Mouse (Mus musculus) intestine, embryonic 14.5 days (tissue): ENCODE measurements around the gene Ube4a. TPM values are rescaled to one million over a fixed set of nuclear protein-coding genes. Genes with fewer than 3 reads are reported as not detected.

Source experiments
- ATAC-seq: fragments of 200-750 bp; cut with Nextera tagmentation; replicated peaks from 2 replicates; pipeline ENCODE4 v1.8.0; 2017; ENCODE audit warnings: low read depth, moderate number of reproducible peaks, moderate TSS enrichment, moderate library complexity; ENCODE audit not compliant: low FRiP score, low TSS enrichment
- DNase-seq: peaks from one replicate; pipeline ENCODE4 v3.0.0-alpha.2; 2018; ENCODE audit warnings: low spot score
- H3K27ac ChIP-seq: fragments of 300-500 bp; sonication (generic); 2 replicates; pipeline ENCODE4 v1.5.1; 2014; ENCODE audit warnings: low read depth, mild to moderate bottlenecking, control low read depth
- H3K27me3 ChIP-seq: fragments of 300-500 bp; sonication (generic); replicated peaks from 2 replicates; pipeline ENCODE4 v1.6.1; 2014; ENCODE audit warnings: low read length, control low read depth; ENCODE audit not compliant: control insufficient read depth, insufficient read depth
- H3K36me3 ChIP-seq: fragments of 300-500 bp; sonication (generic); 2 replicates; pipeline ENCODE4 v1.6.1; 2014; ENCODE audit warnings: low read length, control low read depth; ENCODE audit not compliant: control insufficient read depth, insufficient read depth
- H3K4me1 ChIP-seq: fragments of 300-500 bp; sonication (generic); replicated peaks from 2 replicates; pipeline ENCODE4 v1.6.1; 2014; ENCODE audit warnings: low read length, control low read depth, mixed read lengths; ENCODE audit not compliant: control insufficient read depth, insufficient read depth
- H3K4me2 ChIP-seq: fragments of 300-500 bp; sonication (generic); 2 replicates; pipeline ENCODE4 v1.6.1; 2014; ENCODE audit warnings: low read length
- H3K4me3 ChIP-seq: fragments of 300-500 bp; sonication (generic); 2 replicates; pipeline ENCODE4 v1.5.1; 2014; ENCODE audit warnings: low read depth, low read length, control low read depth, mixed read lengths
- H3K9ac ChIP-seq: fragments of 300-500 bp; sonication (generic); 2 replicates; pipeline ENCODE4 v1.6.1; 2014; ENCODE audit warnings: mild to moderate bottlenecking, low read length
- H3K9me3 ChIP-seq: fragments of 300-500 bp; sonication (generic); 2 replicates; pipeline ENCODE4 v1.6.1; 2016; ENCODE audit warnings: low read length, control low read depth; ENCODE audit not compliant: control insufficient read depth
- WGBS: fragments of 180-500 bp; shearing (Covaris S2); extraction: QIAGEN DNeasy Blood & Tissue Kit; methylation state at CpG from one replicate; pipeline ENCODE4 v1.1.7; 2014; 5-methylcytosine and 5-hydroxymethylcytosine counted together
- polyA plus RNA-seq: library from polyadenylated mRNA; unstranded; fragments of >200 nt; fragmentation: Nextera tagmentation; extraction: Ambion mirVana; gene quantifications from 2 replicates; pipeline ENCODE4 v1.2.1, GENCODE M21; 2014

Gene Ube4a
- polyA plus RNA-seq, 1 experiment from 2014 or later = 31.3 TPM

DNA sequence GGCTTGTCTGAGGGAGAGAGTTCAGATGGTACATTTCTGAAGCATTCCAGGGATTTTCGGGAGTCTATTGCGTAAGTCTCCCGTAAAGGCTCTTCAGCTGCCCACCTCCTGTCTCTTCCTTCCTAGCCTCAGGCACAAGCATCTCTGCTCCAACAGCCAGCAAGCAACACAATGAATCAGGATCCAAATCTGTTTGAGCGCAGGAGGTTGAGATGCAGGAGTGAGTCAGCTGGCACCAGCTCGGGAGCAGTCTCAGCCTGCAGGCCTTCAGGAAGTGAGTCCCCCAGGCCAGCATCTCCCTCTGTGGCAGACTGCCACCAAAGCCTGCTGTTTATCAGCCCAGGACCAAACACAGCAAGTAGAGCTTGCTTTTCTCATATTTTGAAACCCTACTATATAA, 60.4 kb downstream of the Ube4a start:
- Histone ChIP-seq H3K4me2 (no peak overlapping the region), H3K9ac (no peak overlapping the region), H3K4me3 (no peak overlapping the region), H3K36me3 (no peaks in the 10 kb centered on the region), H3K27me3 (no peaks in the 10 kb centered on the region), H3K4me1 (no peaks in the 10 kb centered on the region), H3K27ac (no peak overlapping the region), H3K9me3 (no peaks in the 10 kb centered on the region)
- WGBS = 54% methylated on average over 5 of the region's 5 CpGs
- ATAC-seq (no peak), DNase-seq (no peak)

GRCm38 (mm10) chr9:44903856-44904255, 61.5 kb downstream of the Ube4a start:
- ATAC-seq = no peak
- H3K4me2 ChIP-seq = no peak overlapping the region
- H3K27ac ChIP-seq = no peak overlapping the region
- H3K9ac ChIP-seq = no peak overlapping the region
- H3K27me3 ChIP-seq = no peaks in the 10 kb centered on the region
- no peaks in the 10 kb centered on the region for H3K4me1 ChIP-seq
- no peak overlapping the region for H3K4me3 ChIP-seq
- H3K9me3 ChIP-seq = no peaks in the 10 kb centered on the region
- 75% methylated on average over 4 of the region's 4 CpGs for WGBS
- no peaks in the 10 kb centered on the region for H3K36me3 ChIP-seq
- no peak for DNase-seq

GRCm38 (mm10) chr9:44900402-44900801, 65.0 kb downstream of the Ube4a start:
- Histone ChIP-seq H3K9ac (no peak overlapping the region), H3K4me3 (no peak overlapping the region), H3K36me3 (no peaks in the 10 kb centered on the region), H3K27ac (no peak overlapping the region), H3K4me2 (no peak overlapping the region), H3K4me1 (no peaks in the 10 kb centered on the region), H3K9me3 (no peaks in the 10 kb centered on the region), H3K27me3 (no peaks in the 10 kb centered on the region)
- 64% methylated on average over 4 of the region's 4 CpGs for WGBS
- DNase-seq (no peak), ATAC-seq (no peak)

GRCm38 (mm10) chr9:44899716-44900115, 65.7 kb downstream of the Ube4a start:
- no peaks in the 10 kb centered on the region for H3K4me1 ChIP-seq
- H3K9ac ChIP-seq = no peak overlapping the region
- ATAC-seq (no peak), DNase-seq (no peak)
- WGBS = 69% methylated on average over 3 of the region's 3 CpGs
- H3K4me3 ChIP-seq = no peak overlapping the region
- no peaks in the 10 kb centered on the region for H3K36me3 ChIP-seq
- no peak overlapping the region for H3K4me2 ChIP-seq
- no peaks in the 10 kb centered on the region for H3K9me3 ChIP-seq
- H3K27me3 ChIP-seq = no peaks in the 10 kb centered on the region
- no peak overlapping the region for H3K27ac ChIP-seq

- ATAC-seq (no peak), DNase-seq (no peak)
- Histone ChIP-seq H3K4me3 (no peak overlapping the region), H3K27ac (no peak overlapping the region), H3K4me1 (no peaks in the 10 kb centered on the region), H3K9me3 (no peaks in the 10 kb centered on the region), H3K27me3 (no peaks in the 10 kb centered on the region), H3K4me2 (no peak overlapping the region), H3K36me3 (no peaks in the 10 kb centered on the region), H3K9ac (no peak overlapping the region)
- WGBS = 59% methylated on average over 4 of the region's 4 CpGs
Measured at GRCm38 (mm10) chr9:44897024-44897423, 68.4 kb downstream of the Ube4a start.

GRCm38 (mm10) chr9:44892664-44893063, 72.7 kb downstream of the Ube4a start:
- no peaks in the 10 kb centered on the region for H3K27me3 ChIP-seq
- no peak overlapping the region for H3K27ac ChIP-seq
- no peak for DNase-seq
- no peaks in the 10 kb centered on the region for H3K9me3 ChIP-seq
- no peaks in the 10 kb centered on the region for H3K36me3 ChIP-seq
- no peaks in the 10 kb centered on the region for H3K4me1 ChIP-seq
- 46% methylated on average over 3 of the region's 3 CpGs for WGBS
- no peak overlapping the region for H3K9ac ChIP-seq
- no peak overlapping the region for H3K4me3 ChIP-seq
- no peak for ATAC-seq
- no peak overlapping the region for H3K4me2 ChIP-seq

GRCm38 (mm10) chr9:44891210-44891609, 74.2 kb downstream of the Ube4a start:
- WGBS = 88% methylated on average over 6 of the region's 6 CpGs
- no peaks in the 10 kb centered on the region for H3K27me3 ChIP-seq
- H3K27ac ChIP-seq = no peak overlapping the region
- H3K9ac ChIP-seq = no peak overlapping the region
- no peaks in the 10 kb centered on the region for H3K36me3 ChIP-seq
- H3K4me1 ChIP-seq = no peaks in the 10 kb centered on the region
- H3K4me2 ChIP-seq = no peak overlapping the region
- ATAC-seq (no peak), DNase-seq (no peak)
- no peak overlapping the region for H3K4me3 ChIP-seq
- no peaks in the 10 kb centered on the region for H3K9me3 ChIP-seq

DNA sequence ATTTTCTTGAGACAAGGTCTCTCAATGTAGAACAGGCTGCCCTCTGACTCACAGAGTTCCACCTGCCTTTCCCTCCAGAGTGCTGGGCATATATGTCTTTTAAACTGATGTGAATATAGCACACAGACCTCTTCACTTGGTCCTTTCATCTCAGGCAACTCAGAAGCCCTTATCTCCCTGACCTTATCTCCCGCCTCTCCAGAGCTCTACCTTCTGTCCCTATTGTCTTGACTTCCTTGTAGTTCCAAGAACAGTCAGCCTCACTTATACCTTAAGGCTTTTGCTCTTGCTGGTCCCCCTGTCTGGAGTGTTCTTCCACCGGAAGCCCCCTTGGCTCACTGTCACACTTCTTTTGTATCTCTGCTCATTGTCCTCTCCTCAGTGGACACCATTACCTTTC, 75.3 kb downstream of the Ube4a start:
- WGBS = 53% methylated on average over 2 of the region's 2 CpGs
- no peak for ATAC-seq

GRCm38 (mm10) chr9:44888114-44888624, 77.2 kb downstream of the Ube4a start:
- Histone ChIP-seq H3K9ac (no peak overlapping the region), H3K27me3 (no peaks in the 10 kb centered on the region), H3K4me1 (0 out of 2 replicates have a peak, but pooled peaks cover 3% of the 10 kb centered on the region), H3K4me2 (no peak overlapping the region), H3K4me3 (no peak overlapping the region), H3K36me3 (no peaks in the 10 kb centered on the region), H3K9me3 (no peaks in the 10 kb centered on the region), H3K27ac (no peak overlapping the region)
- DNase-seq = no peak
- ATAC-seq = no peak
- 87% methylated on average over 7 of the region's 7 CpGs for WGBS

More for the DNA sequence above, 75.3 kb downstream of the Ube4a start:
- no peak overlapping the region for H3K27ac ChIP-seq
- no peak for DNase-seq
- H3K9me3 ChIP-seq = no peaks in the 10 kb centered on the region
- no peaks in the 10 kb centered on the region for H3K4me1 ChIP-seq
- H3K4me2 ChIP-seq = no peak overlapping the region
- no peaks in the 10 kb centered on the region for H3K36me3 ChIP-seq
- H3K4me3 ChIP-seq = no peak overlapping the region
- no peaks in the 10 kb centered on the region for H3K27me3 ChIP-seq
- no peak overlapping the region for H3K9ac ChIP-seq
